Mouse (Mus musculus) G1E (cell line): ENCODE measurements around the gene Smoc1. TPM values are rescaled to one million over a fixed set of nuclear protein-coding genes. Genes with fewer than 3 reads are reported as not detected.

Source experiments
- ATAC-seq: 2 replicates; pipeline ENCODE4 v1.8.0; 2016; ENCODE audit warnings: mild to moderate bottlenecking; ENCODE audit not compliant: insufficient number of reproducible peaks, poor library complexity, low FRiP score, severe bottlenecking; ENCODE audit errors: extremely low read depth
- DNase-seq: peaks from one replicate; pipeline ENCODE4 v3.0.0; 2012; ENCODE audit warnings: low spot score
- H3K27me3 ChIP-seq: 2 replicates; pipeline ENCODE4 v1.6.1; 2012; ENCODE audit warnings: mild to moderate bottlenecking, low read length, inconsistent platforms; ENCODE audit not compliant: insufficient read depth
- H3K36me3 ChIP-seq: replicated peaks from 2 replicates; pipeline ENCODE3; 2012; ENCODE audit warnings: mild to moderate bottlenecking, inconsistent platforms
- H3K4me1 ChIP-seq: 2 replicates; pipeline ENCODE4 v1.6.1; 2012; ENCODE audit warnings: low read depth, low read length, inconsistent platforms, mixed read lengths; ENCODE audit not compliant: insufficient read depth
- H3K4me3 ChIP-seq: 2 replicates; pipeline ENCODE4 v1.5.1; 2012; ENCODE audit warnings: low read depth, mild to moderate bottlenecking, inconsistent platforms, low read length, moderate library complexity, mixed read lengths
- H3K9me3 ChIP-seq: replicated peaks from 2 replicates; pipeline ENCODE4 v1.6.1; 2012; ENCODE audit warnings: inconsistent platforms
- CTCF ChIP-seq: IDR thresholded peaks from 2 replicates; pipeline ENCODE4 v1.5.1; 2012; ENCODE audit warnings: low read depth, low read length, inconsistent platforms, mixed read lengths
- GATA1 ChIP-seq: IDR thresholded peaks from 2 replicates; pipeline ENCODE4 v1.6.1; 2012; ENCODE audit warnings: borderline replicate concordance, low read length, inconsistent platforms, mixed read lengths
- GATA2 ChIP-seq: IDR thresholded peaks from 2 replicates; pipeline ENCODE4 v1.6.1; 2012; ENCODE audit warnings: low read depth, low read length, inconsistent platforms, borderline replicate concordance
- POLR2AphosphoS5 ChIP-seq: IDR thresholded peaks from 2 replicates; pipeline ENCODE4 v1.6.1; 2012; ENCODE audit warnings: low read depth, low read length, inconsistent platforms; ENCODE audit not compliant: insufficient replicate concordance
- TAL1 ChIP-seq: conservative IDR thresholded peaks from 2 replicates; pipeline ENCODE4 v1.6.1; 2012; ENCODE audit warnings: low read depth, low read length, inconsistent platforms, mixed read lengths
- polyA plus RNA-seq: library from polyadenylated mRNA; stranded (reverse); fragments of >175 nt; gene quantifications from 2 replicates; pipeline ENCODE4 v1.2.3, GENCODE M21; 2012
- total RNA-seq, 2 experiments: library from RNA; stranded (forward) in 1 of 2; stranded (reverse) in 1 of 2; fragments of 200-1000 nt in 1 of 2; fragments of >200 nt in 1 of 2; fragmentation: Nextera tagmentation in 1 of 2; gene quantifications; 2 replicates each; pipeline ENCODE4 v1.2.3; 2014 to 2017

Smoc1 gene
- total and polyA plus RNA-seq, 3 experiments, result 10.6 to 36.3 (median 28.1) TPM

DNA sequence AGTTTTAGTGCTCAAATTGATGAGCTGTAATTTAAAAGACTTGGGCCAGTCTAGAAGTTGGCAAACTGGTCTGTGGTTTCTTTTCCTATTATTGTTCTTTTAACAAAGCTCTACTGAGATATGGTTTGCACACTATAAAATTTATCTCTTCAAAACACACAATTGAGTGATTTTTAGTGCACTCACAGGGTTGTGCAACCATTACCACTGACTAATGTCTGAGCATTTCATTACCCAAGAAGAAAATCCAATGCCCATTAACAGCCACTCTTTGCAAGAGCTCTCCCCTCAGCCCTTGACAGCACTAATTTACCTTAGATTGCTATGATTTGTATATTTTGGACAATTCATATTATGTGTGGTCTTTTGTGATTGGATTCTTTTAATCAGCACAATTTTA, 97.2 kb downstream of the Smoc1 start:
- DNase-seq, result no peak
- Histone ChIP-seq H3K27me3 (no peaks in the 10 kb centered on the region), H3K9me3 (0 out of 2 replicates have a peak, but pooled peaks cover 2% of the 10 kb centered on the region), H3K4me3 (no peak overlapping the region), H3K36me3 (peaks cover 55% of the 10 kb centered on the region), H3K4me1 (no peaks in the 10 kb centered on the region)
- ATAC-seq, result no peak
- TF ChIP-seq CTCF (no peak), GATA1 (no peak), GATA2 (no peak), POLR2AphosphoS5 (no peak), TAL1 (no peak)

GRCm38 (mm10) chr12:81126842-81127241, 100.2 kb downstream of the Smoc1 start:
- Histone ChIP-seq H3K4me3 (no peak overlapping the region), H3K9me3 (no peaks in the 10 kb centered on the region), H3K36me3 (peaks cover 72% of the 10 kb centered on the region), H3K27me3 (no peaks in the 10 kb centered on the region), H3K4me1 (no peaks in the 10 kb centered on the region)
- no peak for DNase-seq
- ATAC-seq, result no peak
- no peak for TF ChIP-seq GATA2
- no peak for TF ChIP-seq CTCF
- no peak for TF ChIP-seq POLR2AphosphoS5
- TF ChIP-seq TAL1, result no peak
- no peak for TF ChIP-seq GATA1

DNA sequence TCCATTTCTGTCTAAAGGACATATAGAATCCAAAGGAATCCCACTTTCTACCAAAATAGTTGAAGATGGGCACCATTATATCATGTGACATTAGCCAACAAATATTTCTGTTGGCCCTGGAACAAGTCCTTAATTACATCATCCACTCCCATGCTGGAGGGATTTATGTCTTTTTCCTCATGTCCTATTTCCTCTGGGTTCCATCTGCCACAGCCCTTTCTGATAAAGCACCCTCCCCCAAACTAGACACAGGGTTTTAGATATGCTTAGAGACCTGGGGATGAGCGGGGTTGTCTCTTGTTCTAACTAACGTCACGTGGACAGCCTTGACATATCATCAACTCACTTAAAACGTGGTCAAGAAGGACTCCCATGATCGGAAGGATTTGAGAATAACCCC, 102.1 kb downstream of the Smoc1 start:
- no peaks in the 10 kb centered on the region for H3K27me3 ChIP-seq
- H3K4me1 ChIP-seq, result no peaks in the 10 kb centered on the region
- no peak for DNase-seq
- ATAC-seq, result no peak
- H3K4me3 ChIP-seq, result no peak overlapping the region
- TF ChIP-seq GATA2 (no peak), POLR2AphosphoS5 (no peak), TAL1 (no peak), CTCF (no peak), GATA1 (no peak)
- H3K9me3 ChIP-seq, result no peaks in the 10 kb centered on the region
- peaks cover 75% of the 10 kb centered on the region for H3K36me3 ChIP-seq

- ATAC-seq (no peak), DNase-seq (no peak)
- Histone ChIP-seq H3K4me3 (no peak overlapping the region), H3K27me3 (no peaks in the 10 kb centered on the region), H3K4me1 (no peaks in the 10 kb centered on the region), H3K36me3 (peaks cover 83% of the 10 kb centered on the region), H3K9me3 (no peaks in the 10 kb centered on the region)
- TF ChIP-seq CTCF (no peak), GATA1 (no peak), POLR2AphosphoS5 (no peak), TAL1 (no peak), GATA2 (no peak)
Measured at GRCm38 (mm10) chr12:81130692-81131091, 104.1 kb downstream of the Smoc1 start.

GRCm38 (mm10) chr12:81131114-81131513, 104.5 kb downstream of the Smoc1 start:
- no peak for DNase-seq
- ATAC-seq, result no peak
- H3K9me3 ChIP-seq, result no peaks in the 10 kb centered on the region
- H3K4me3 ChIP-seq, result no peak overlapping the region
- H3K4me1 ChIP-seq, result no peaks in the 10 kb centered on the region
- peaks cover 83% of the 10 kb centered on the region for H3K36me3 ChIP-seq
- H3K27me3 ChIP-seq, result no peaks in the 10 kb centered on the region
- TF ChIP-seq CTCF (no peak), GATA1 (no peak), TAL1 (no peak), GATA2 (no peak), POLR2AphosphoS5 (no peak)

- H3K4me1 ChIP-seq, result no peaks in the 10 kb centered on the region
- DNase-seq (no peak), ATAC-seq (no peak)
- peaks cover 85% of the 10 kb centered on the region for H3K36me3 ChIP-seq
- TF ChIP-seq TAL1, result no peak
- no peak for TF ChIP-seq GATA1
- TF ChIP-seq GATA2, result no peak
- TF ChIP-seq POLR2AphosphoS5, result no peak
- no peak for TF ChIP-seq CTCF
- no peaks in the 10 kb centered on the region for H3K27me3 ChIP-seq
- no peak overlapping the region for H3K4me3 ChIP-seq
- no peaks in the 10 kb centered on the region for H3K9me3 ChIP-seq
Measured at GRCm38 (mm10) chr12:81133055-81133665, 106.6 kb downstream of the Smoc1 start.
